Mouse (Mus musculus) heart, postnatal 0 days (tissue): ENCODE data around the gene Gpr171. TPM values are rescaled to one million over a fixed set of nuclear protein-coding genes. Genes with fewer than 3 reads are reported as not detected.
"Not testable (repeated sequence)": the region's sequence is repeated elsewhere in the genome, so short reads cannot be mapped to it uniquely, and the experiment has no call there.

Experiments used
- ATAC-seq: fragments of 200-750 bp; cut with Nextera tagmentation; 2 replicates; pipeline ENCODE4 v1.8.0; 2017; ENCODE audit warnings: low read depth, moderate number of reproducible peaks, moderate library complexity; ENCODE audit not compliant: insufficient read depth
- DNase-seq: peaks from one replicate; pipeline ENCODE4 v3.0.0-alpha.2; 2016; ENCODE audit warnings: low spot score
- H3K27ac ChIP-seq: fragments of 300-500 bp; sonication (generic); 2 replicates; pipeline ENCODE4 v1.5.1; 2014; ENCODE audit warnings: low read depth, mild to moderate bottlenecking
- H3K27me3 ChIP-seq: fragments of 300-500 bp; sonication (generic); 2 replicates; pipeline ENCODE4 v1.6.1; 2014; ENCODE audit warnings: low read length, mixed read lengths; ENCODE audit not compliant: control insufficient read depth, insufficient read depth
- H3K36me3 ChIP-seq: fragments of 300-500 bp; sonication (generic); replicated peaks from 2 replicates; pipeline ENCODE4 v1.6.1; 2014; ENCODE audit warnings: low read length, mixed read lengths; ENCODE audit not compliant: control insufficient read depth, insufficient read depth
- H3K4me1 ChIP-seq: fragments of 300-500 bp; sonication (generic); 2 replicates; pipeline ENCODE4 v1.6.1; 2014; ENCODE audit warnings: antibody characterized with exemption; ENCODE audit not compliant: control insufficient read depth, insufficient read depth
- H3K4me2 ChIP-seq: fragments of 300-500 bp; sonication (generic); 2 replicates; pipeline ENCODE4 v1.6.1; 2014; ENCODE audit warnings: low read depth, mild to moderate bottlenecking, low read length, moderate library complexity
- H3K4me3 ChIP-seq: fragments of 300-500 bp; sonication (generic); 2 replicates; pipeline ENCODE4 v1.5.1; 2014; ENCODE audit warnings: low read depth, low read length
- H3K9ac ChIP-seq: fragments of 300-500 bp; sonication (generic); replicated peaks from 2 replicates; pipeline ENCODE4 v1.6.1; 2014; ENCODE audit warnings: low read depth, low read length, mixed read lengths
- H3K9me3 ChIP-seq: fragments of 300-500 bp; sonication (generic); replicated peaks from 2 replicates; pipeline ENCODE4 v1.6.1; 2016; ENCODE audit warnings: low read length; ENCODE audit not compliant: control insufficient read depth
- CTCF ChIP-seq: IDR thresholded peaks from 2 replicates; pipeline ENCODE4 v1.5.1; 2016; ENCODE audit warnings: antibody characterized with exemption, control low read depth, low read depth
- EP300 ChIP-seq: IDR thresholded peaks from 2 replicates; pipeline ENCODE4 v1.6.1; 2016; ENCODE audit warnings: antibody characterized with exemption, low read depth
- WGBS: fragments of 180-500 bp; shearing (Covaris S2); extraction: QIAGEN DNeasy Blood & Tissue Kit; methylation state at CpG from one replicate; pipeline ENCODE4 v1.1.7; 2014; 5-methylcytosine and 5-hydroxymethylcytosine counted together
- polyA plus RNA-seq: library from polyadenylated mRNA; unstranded; fragments of >200 nt; fragmentation: Nextera tagmentation; extraction: Ambion mirVana; gene quantifications from 2 replicates; pipeline ENCODE4 v1.2.1, GENCODE M21; 2015
- total RNA-seq: library from RNA; depleted of rRNA; stranded (reverse); fragments of >200 nt; gene quantifications from 2 replicates; pipeline ENCODE4 v1.2.3, GENCODE M21; 2014; ENCODE audit warnings: low replicate concordance

Gpr171 gene
- total and polyA plus RNA-seq, 2 experiments from 2014 or later, result 0.29 TPM; not detected in 1

DNA sequence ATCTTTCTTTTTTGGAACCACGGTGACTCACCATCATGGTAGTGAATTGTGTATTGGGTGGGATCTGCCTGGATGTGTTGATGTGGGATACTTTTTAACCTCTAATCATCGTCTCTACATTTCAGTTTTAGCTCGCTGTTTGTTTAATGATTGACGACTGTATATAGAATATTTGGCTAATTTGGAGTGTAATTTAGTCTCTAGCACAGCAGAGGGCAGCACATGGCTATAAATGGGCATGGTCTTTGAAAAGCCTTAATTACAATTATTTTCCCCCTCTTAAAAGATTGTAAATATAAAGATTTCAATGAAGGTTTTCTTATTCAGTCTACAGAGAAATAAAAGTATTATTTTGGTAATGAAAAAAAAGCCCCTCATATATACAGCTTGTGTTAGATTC lies 24.3 kb downstream of the Gpr171 start:
- Histone ChIP-seq H3K4me2 (no peak overlapping the region), H3K9me3 (no peaks in the 10 kb centered on the region), H3K4me1 (no peaks in the 10 kb centered on the region), H3K27me3 (no peaks in the 10 kb centered on the region), H3K4me3 (no peak overlapping the region), H3K27ac (no peak overlapping the region), H3K9ac (no peak overlapping the region), H3K36me3 (no peaks in the 10 kb centered on the region)
- 48% methylated on average over 4 of the region's 4 CpGs for WGBS
- ATAC-seq (no peak), DNase-seq (no peak)
- TF ChIP-seq CTCF (peak; percentile 51), EP300 (no peak)

DNA sequence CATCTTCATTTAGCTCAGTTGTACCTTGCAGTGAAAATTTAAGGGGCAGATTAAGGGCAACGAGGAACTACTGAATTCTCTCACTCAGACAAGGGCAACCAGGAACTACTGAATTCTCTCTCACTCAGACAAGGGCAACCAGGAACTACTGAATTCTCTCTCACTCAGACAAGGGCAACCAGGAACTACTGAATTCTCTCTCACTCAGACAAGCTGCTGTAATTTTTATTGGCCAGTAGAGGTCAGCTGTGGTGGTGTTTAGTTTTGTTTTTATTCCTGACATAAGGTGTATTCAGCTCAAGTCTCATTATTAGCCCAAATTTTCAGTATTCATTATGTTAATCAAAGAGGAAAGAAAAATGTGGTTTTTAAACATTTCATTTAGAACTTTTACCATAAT lies 32.5 kb downstream of the Gpr171 start:
- not testable (repeated sequence) for H3K4me2 ChIP-seq, H3K9ac ChIP-seq, ATAC-seq, H3K4me3 ChIP-seq, H3K9me3 ChIP-seq, H3K27ac ChIP-seq, H3K36me3 ChIP-seq, H3K4me1 ChIP-seq, DNase-seq, H3K27me3 ChIP-seq
- 66% methylated on average over 1 of the region's 1 CpGs for WGBS
- peak; percentile 23; the same call in 1 of the 2 replicates for TF ChIP-seq CTCF

DNA sequence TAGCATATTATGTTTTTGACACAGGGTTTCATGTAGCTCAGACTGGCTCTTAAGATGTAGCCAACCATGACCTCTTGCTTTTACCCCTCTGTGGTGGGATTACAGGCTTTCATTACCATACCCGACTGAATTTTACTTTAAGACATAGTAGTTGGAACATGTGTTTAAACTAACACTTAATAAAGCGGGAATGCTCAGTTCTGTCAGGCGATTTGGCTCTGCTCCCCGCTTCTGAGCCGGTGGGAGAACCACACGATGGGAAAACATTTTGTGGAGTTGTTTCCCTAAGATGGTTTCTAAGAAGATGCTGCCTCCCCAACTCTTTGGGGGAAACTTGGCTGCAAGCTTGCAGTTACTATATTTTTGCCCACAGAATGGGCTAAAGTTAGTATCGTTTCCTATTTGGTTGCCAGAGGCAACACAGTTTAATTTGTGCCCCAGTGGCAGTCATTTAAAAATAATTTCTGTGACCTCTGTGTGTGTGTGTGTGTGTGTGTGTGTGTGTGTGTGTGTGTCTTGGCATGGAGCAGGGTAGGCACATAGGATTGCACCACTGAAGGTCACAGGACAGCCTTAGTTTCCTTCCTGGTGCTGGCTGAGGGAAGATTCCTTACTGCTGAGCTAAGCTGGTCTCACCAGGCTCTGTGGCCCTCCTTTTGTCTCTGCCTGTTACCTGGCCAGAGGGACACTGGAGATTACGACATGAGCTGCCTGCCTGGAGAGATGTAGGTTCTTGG lies 34.9 kb downstream of the Gpr171 start:
- TF ChIP-seq CTCF, result no peak
- no peak for TF ChIP-seq EP300
- ATAC-seq (peak; percentile 27; the same call in 1 of the 2 replicates), DNase-seq (no peak)
- Histone ChIP-seq H3K36me3 (no peaks in the 10 kb centered on the region), H3K9me3 (no peaks in the 10 kb centered on the region), H3K27me3 (no peaks in the 10 kb centered on the region), H3K9ac (no peak overlapping the region), H3K4me2 (no peak overlapping the region), H3K4me3 (no peak overlapping the region), H3K27ac (no peak overlapping the region), H3K4me1 (no peaks in the 10 kb centered on the region)
- 65% methylated on average over 8 of the region's 8 CpGs for WGBS

DNA sequence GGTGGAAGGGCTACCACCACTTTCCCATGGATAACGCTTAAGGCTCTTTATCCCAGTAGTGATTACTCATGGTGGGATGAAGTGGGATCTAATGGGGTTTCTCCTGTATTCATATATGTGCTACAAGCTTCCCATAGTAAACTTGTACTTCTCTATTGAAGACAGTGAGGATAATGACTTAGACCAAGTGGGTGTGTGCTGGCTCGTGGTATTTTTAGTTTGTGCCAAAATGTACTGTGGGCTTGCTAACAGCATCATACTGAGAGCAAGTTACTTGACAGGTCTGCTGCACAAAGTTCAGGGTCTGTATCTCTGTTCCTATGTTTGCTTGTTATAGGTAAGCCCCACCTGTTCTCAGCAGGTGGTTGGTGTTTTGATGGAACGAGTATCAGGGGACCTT lies 35.7 kb downstream of the Gpr171 start:
- H3K4me3 ChIP-seq, result no peak overlapping the region
- DNase-seq (no peak), ATAC-seq (no peak)
- H3K27me3 ChIP-seq, result no peaks in the 10 kb centered on the region
- no peaks in the 10 kb centered on the region for H3K9me3 ChIP-seq
- no peak for TF ChIP-seq CTCF
- no peak for TF ChIP-seq EP300
- no peak overlapping the region for H3K4me2 ChIP-seq
- H3K4me1 ChIP-seq, result no peaks in the 10 kb centered on the region
- WGBS, result 76% methylated on average over 3 of the region's 3 CpGs
- H3K27ac ChIP-seq, result no peak overlapping the region
- H3K36me3 ChIP-seq, result no peaks in the 10 kb centered on the region
- H3K9ac ChIP-seq, result no peak overlapping the region

DNA sequence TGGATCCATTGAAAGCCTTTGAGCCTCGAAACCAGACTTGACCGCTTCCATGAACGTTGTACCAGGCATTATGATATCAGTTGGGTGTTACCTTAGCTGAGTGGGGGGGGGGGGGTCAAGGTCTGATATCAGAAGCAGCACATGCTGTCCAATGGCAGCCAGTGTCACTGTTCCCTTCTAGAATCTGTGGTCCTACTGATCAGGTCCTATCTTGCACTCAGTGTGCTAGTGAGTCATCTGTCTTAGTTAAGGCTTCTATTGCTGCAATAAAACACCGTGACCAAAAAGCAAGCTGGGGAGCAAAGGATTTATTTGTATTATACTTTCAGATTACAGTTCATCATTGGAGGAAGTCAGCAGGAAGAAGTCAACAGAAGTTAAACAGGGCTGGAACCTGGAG lies 38.2 kb downstream of the Gpr171 start:
- Histone ChIP-seq H3K9ac (no peak overlapping the region), H3K4me2 (no peak overlapping the region), H3K4me3 (no peak overlapping the region), H3K4me1 (no peaks in the 10 kb centered on the region), H3K27ac (no peak overlapping the region), H3K27me3 (no peaks in the 10 kb centered on the region), H3K36me3 (no peaks in the 10 kb centered on the region), H3K9me3 (no peaks in the 10 kb centered on the region)
- DNase-seq (no peak), ATAC-seq (no peak)
- WGBS, result 82% methylated on average over 4 of the region's 4 CpGs
- no peak for TF ChIP-seq CTCF
- TF ChIP-seq EP300, result no peak

DNA sequence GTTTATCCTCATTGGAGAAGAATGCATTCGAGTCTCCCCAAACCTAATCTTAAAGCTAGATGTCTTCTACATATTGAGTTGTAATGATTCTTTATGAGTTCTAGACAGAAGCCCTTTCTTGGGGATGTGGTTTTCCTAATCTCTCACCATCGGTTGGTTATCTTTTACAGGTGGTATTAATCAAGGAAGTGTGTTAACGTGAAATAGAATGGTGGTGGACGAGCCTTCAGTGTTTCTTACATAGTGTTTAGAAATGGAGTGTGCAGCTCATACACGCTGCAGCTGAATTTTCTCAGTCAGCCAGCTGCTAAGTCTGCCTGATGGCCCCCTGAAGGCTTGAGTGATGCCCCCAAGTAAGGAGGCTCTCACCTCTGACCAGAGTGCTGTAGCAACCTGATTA lies 39.5 kb downstream of the Gpr171 start:
- 65% methylated on average over 5 of the region's 5 CpGs for WGBS
- Histone ChIP-seq H3K36me3 (no peaks in the 10 kb centered on the region), H3K9ac (no peak overlapping the region), H3K27ac (no peak overlapping the region), H3K9me3 (no peaks in the 10 kb centered on the region), H3K4me2 (no peak overlapping the region), H3K27me3 (no peaks in the 10 kb centered on the region), H3K4me1 (no peaks in the 10 kb centered on the region), H3K4me3 (no peak overlapping the region)
- DNase-seq (no peak), ATAC-seq (no peak)
- TF ChIP-seq EP300, result no peak
- TF ChIP-seq CTCF, result no peak
